Mouse (Mus musculus): ENCODE measurements around the gene Cd3g. TPM values are rescaled to one million over a fixed set of nuclear protein-coding genes. Genes with fewer than 3 reads are reported as not detected.

Gene Cd3g
- polyA plus RNA-seq (2015; fragmentation: Nextera tagmentation; extraction: Ambion mirVana) = 0.32 and 0.58 TPM in 2 replicates

DNA sequence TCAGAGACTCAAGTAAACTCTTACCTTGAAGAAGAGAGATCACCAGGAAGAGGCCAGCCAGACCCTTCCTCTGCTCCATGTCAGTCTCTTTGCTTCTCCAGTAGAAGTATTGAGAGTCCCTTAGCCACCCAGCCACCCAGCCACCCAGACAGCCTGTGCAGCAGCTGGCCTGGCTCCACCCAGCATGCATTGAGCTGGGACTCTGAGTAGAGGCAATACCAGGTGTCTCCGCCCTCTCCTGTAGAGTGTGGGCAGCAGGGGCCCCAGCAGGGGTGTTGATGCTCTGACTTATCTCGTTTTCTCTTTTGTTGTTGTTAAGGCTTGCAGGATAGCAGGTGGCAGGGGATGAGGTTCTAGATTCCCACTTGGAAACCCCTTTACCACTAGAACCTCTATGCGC lies at the start of gene Cd3g:
Gene Cd3g (minus strand): TSS at position 190 of the 400 bp plus-strand sequence.
- Histone ChIP-seq H3K36me3 (ENCODE audit: control insufficient read depth, insufficient read depth) (no peaks in the 10 kb centered on the region), H3K27ac (ENCODE audit: low read length) (no peak within 1 kb of the TSS), H3K27me3 (ENCODE audit: control insufficient read depth, insufficient read depth, low read depth, low read length) (peaks cover 3% of the 10 kb centered on the region; the same call in 1 of the 2 replicates), H3K4me3 (ENCODE audit: low read depth, low read length) (no peak within 1 kb of the TSS), H3K4me1 (ENCODE audit: control insufficient read depth, low read depth, low read length) (no peaks in the 10 kb centered on the region; the same call in none of the 2 replicates), H3K9ac (ENCODE audit: low read depth, low read length) (no peak within 1 kb of the TSS), H3K4me2 (ENCODE audit: low read depth, low read length) (no peak within 1 kb of the TSS), H3K9me3 (replicated peaks; ENCODE audit: control insufficient read depth, low read length) (no peaks in the 10 kb centered on the region)
- WGBS (ENCODE audit: insufficient replicate concordance) = 42% methylated on average over 3 of the region's 3 CpGs
- ATAC-seq (ENCODE audit: low read depth) = peak; percentile 61

GRCm38 (mm10) chr9:45027376-45027775 lies 47.1 kb upstream of the Cd3g start:
- H3K9ac ChIP-seq (ENCODE audit: low read depth, low read length) = no peak overlapping the region
- H3K4me3 ChIP-seq (ENCODE audit: low read depth, low read length) = no peak overlapping the region
- 35% methylated on average over 8 of the region's 8 CpGs for WGBS (ENCODE audit: insufficient replicate concordance)
- no peaks in the 10 kb centered on the region for H3K9me3 ChIP-seq (replicated peaks; ENCODE audit: control insufficient read depth, low read length)
- ATAC-seq (ENCODE audit: low read depth) = no peak
- H3K4me1 ChIP-seq (ENCODE audit: control insufficient read depth, low read depth, low read length) = no peaks in the 10 kb centered on the region; the same call in 1 of the 2 replicates
- no peak overlapping the region for H3K27ac ChIP-seq (ENCODE audit: low read length)
- H3K36me3 ChIP-seq (ENCODE audit: control insufficient read depth, insufficient read depth) = no peaks in the 10 kb centered on the region
- no peaks in the 10 kb centered on the region for H3K27me3 ChIP-seq (ENCODE audit: control insufficient read depth, insufficient read depth, low read depth, low read length)
- no peak overlapping the region for H3K4me2 ChIP-seq (ENCODE audit: low read depth, low read length)

GRCm38 (mm10) chr9:45024187-45024586 lies 44.0 kb upstream of the Cd3g start:
- 60% methylated on average over 2 of the region's 2 CpGs for WGBS (ENCODE audit: insufficient replicate concordance)
- no peak overlapping the region for H3K4me3 ChIP-seq (ENCODE audit: low read depth, low read length)

GRCm38 (mm10) chr9:45023638-45024037 lies 43.4 kb upstream of the Cd3g start:
- Histone ChIP-seq H3K4me3 (ENCODE audit: low read depth, low read length) (no peak overlapping the region), H3K9me3 (replicated peaks; ENCODE audit: control insufficient read depth, low read length) (no peaks in the 10 kb centered on the region), H3K4me2 (ENCODE audit: low read depth, low read length) (no peak overlapping the region), H3K27me3 (ENCODE audit: control insufficient read depth, insufficient read depth, low read depth, low read length) (no peaks in the 10 kb centered on the region; the same call in 1 of the 2 replicates), H3K9ac (ENCODE audit: low read depth, low read length) (no peak overlapping the region), H3K27ac (ENCODE audit: low read length) (no peak overlapping the region), H3K4me1 (ENCODE audit: control insufficient read depth, low read depth, low read length) (no peaks in the 10 kb centered on the region), H3K36me3 (ENCODE audit: control insufficient read depth, insufficient read depth) (no peaks in the 10 kb centered on the region)
- no peak for ATAC-seq (ENCODE audit: low read depth)
- WGBS (ENCODE audit: insufficient replicate concordance) = 34% methylated on average over 3 of the region's 3 CpGs

More at GRCm38 (mm10) chr9:45024187-45024586, 44.0 kb upstream of the Cd3g start:
- H3K4me2 ChIP-seq (ENCODE audit: low read depth, low read length) = no peak overlapping the region
- H3K4me1 ChIP-seq (ENCODE audit: control insufficient read depth, low read depth, low read length) = no peaks in the 10 kb centered on the region
- no peak overlapping the region for H3K9ac ChIP-seq (ENCODE audit: low read depth, low read length)
- H3K27me3 ChIP-seq (ENCODE audit: control insufficient read depth, insufficient read depth, low read depth, low read length) = no peaks in the 10 kb centered on the region; the same call in 1 of the 2 replicates
- ATAC-seq (ENCODE audit: low read depth) = no peak
- H3K9me3 ChIP-seq (replicated peaks; ENCODE audit: control insufficient read depth, low read length) = no peaks in the 10 kb centered on the region
- no peak overlapping the region for H3K27ac ChIP-seq (ENCODE audit: low read length)
- H3K36me3 ChIP-seq (ENCODE audit: control insufficient read depth, insufficient read depth) = no peaks in the 10 kb centered on the region

DNA sequence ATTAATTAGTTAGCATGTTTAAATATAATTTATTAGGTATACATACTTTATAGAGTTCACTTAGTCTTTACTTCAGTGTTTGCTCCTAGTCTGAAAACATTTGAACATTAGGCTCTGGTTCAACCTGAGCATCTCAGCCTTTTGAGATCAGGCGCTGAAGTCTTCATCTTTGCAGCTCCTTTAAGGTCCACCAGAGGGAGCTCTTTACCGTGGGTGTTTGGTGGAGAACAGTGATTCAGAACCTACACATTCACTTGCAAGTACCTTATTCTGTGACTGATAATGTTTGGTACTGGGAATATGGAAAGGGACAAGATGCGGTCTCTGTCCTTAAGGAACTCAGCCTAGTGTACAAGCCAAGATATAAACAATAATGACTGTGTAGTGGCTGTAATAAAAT lies 42.6 kb upstream of the Cd3g start:
- Histone ChIP-seq H3K36me3 (ENCODE audit: control insufficient read depth, insufficient read depth) (no peaks in the 10 kb centered on the region), H3K27me3 (ENCODE audit: control insufficient read depth, insufficient read depth, low read depth, low read length) (no peaks in the 10 kb centered on the region; the same call in 1 of the 2 replicates), H3K9me3 (replicated peaks; ENCODE audit: control insufficient read depth, low read length) (no peaks in the 10 kb centered on the region), H3K4me3 (ENCODE audit: low read depth, low read length) (no peak overlapping the region), H3K4me2 (ENCODE audit: low read depth, low read length) (no peak overlapping the region), H3K9ac (ENCODE audit: low read depth, low read length) (no peak overlapping the region), H3K27ac (ENCODE audit: low read length) (no peak overlapping the region), H3K4me1 (ENCODE audit: control insufficient read depth, low read depth, low read length) (no peaks in the 10 kb centered on the region)
- WGBS (ENCODE audit: insufficient replicate concordance) = 4% methylated on average over 3 of the region's 3 CpGs
- no peak for ATAC-seq (ENCODE audit: low read depth)

GRCm38 (mm10) chr9:45018031-45018430 lies 37.8 kb upstream of the Cd3g start:
- H3K9ac ChIP-seq (ENCODE audit: low read depth, low read length) = no peak overlapping the region
- H3K4me1 ChIP-seq (ENCODE audit: control insufficient read depth, low read depth, low read length) = no peaks in the 10 kb centered on the region
- H3K27me3 ChIP-seq (ENCODE audit: control insufficient read depth, insufficient read depth, low read depth, low read length) = no peaks in the 10 kb centered on the region; the same call in 1 of the 2 replicates
- ATAC-seq (ENCODE audit: low read depth) = no peak
- H3K9me3 ChIP-seq (replicated peaks; ENCODE audit: control insufficient read depth, low read length) = no peaks in the 10 kb centered on the region
- H3K4me2 ChIP-seq (ENCODE audit: low read depth, low read length) = no peak overlapping the region
- WGBS (ENCODE audit: insufficient replicate concordance) = 68% methylated on average over 11 of the region's 11 CpGs
- no peak overlapping the region for H3K27ac ChIP-seq (ENCODE audit: low read length)
- H3K36me3 ChIP-seq (ENCODE audit: control insufficient read depth, insufficient read depth) = no peaks in the 10 kb centered on the region
- H3K4me3 ChIP-seq (ENCODE audit: low read depth, low read length) = no peak overlapping the region

DNA sequence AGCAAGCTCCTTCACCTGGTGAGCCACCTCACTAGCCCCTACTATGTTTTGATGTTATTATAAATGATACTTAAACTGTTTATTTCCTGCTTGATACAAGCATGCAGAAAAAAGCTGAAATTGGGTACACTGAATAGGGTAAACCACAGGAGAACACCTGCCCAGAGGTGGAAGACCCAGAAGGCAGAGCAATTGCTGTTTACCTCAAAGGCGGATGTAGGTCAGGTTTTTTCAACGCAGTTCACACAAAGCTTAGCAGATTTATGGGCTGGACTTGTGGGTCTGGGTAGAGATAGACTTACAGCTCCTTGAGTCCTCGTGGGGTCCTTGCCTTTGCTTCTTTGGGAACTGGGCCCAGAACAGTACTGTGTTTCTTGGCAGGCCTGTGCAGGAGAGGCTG lies 35.6 kb upstream of the Cd3g start:
- Histone ChIP-seq H3K36me3 (ENCODE audit: control insufficient read depth, insufficient read depth) (no peaks in the 10 kb centered on the region), H3K27ac (ENCODE audit: low read length) (no peak overlapping the region), H3K4me1 (ENCODE audit: control insufficient read depth, low read depth, low read length) (no peaks in the 10 kb centered on the region), H3K4me2 (ENCODE audit: low read depth, low read length) (no peak overlapping the region), H3K9ac (ENCODE audit: low read depth, low read length) (no peak overlapping the region), H3K4me3 (ENCODE audit: low read depth, low read length) (no peak overlapping the region), H3K27me3 (ENCODE audit: control insufficient read depth, insufficient read depth, low read depth, low read length) (no peaks in the 10 kb centered on the region; the same call in 1 of the 2 replicates), H3K9me3 (replicated peaks; ENCODE audit: control insufficient read depth, low read length) (no peaks in the 10 kb centered on the region)
- ATAC-seq (ENCODE audit: low read depth) = no peak
- 46% methylated on average over 3 of the region's 3 CpGs for WGBS (ENCODE audit: insufficient replicate concordance)

GRCm38 (mm10) chr9:45014879-45015278 lies 34.6 kb upstream of the Cd3g start:
- H3K36me3 ChIP-seq (ENCODE audit: control insufficient read depth, insufficient read depth) = no peaks in the 10 kb centered on the region
- H3K9me3 ChIP-seq (replicated peaks; ENCODE audit: control insufficient read depth, low read length) = no peaks in the 10 kb centered on the region
- H3K4me2 ChIP-seq (ENCODE audit: low read depth, low read length) = no peak overlapping the region
- no peak for ATAC-seq (ENCODE audit: low read depth)
- no peaks in the 10 kb centered on the region; the same call in 1 of the 2 replicates for H3K27me3 ChIP-seq (ENCODE audit: control insufficient read depth, insufficient read depth, low read depth, low read length)
- H3K9ac ChIP-seq (ENCODE audit: low read depth, low read length) = no peak overlapping the region
- 14% methylated on average over 2 of the region's 2 CpGs for WGBS (ENCODE audit: insufficient replicate concordance)
- H3K27ac ChIP-seq (ENCODE audit: low read length) = no peak overlapping the region
- no peaks in the 10 kb centered on the region for H3K4me1 ChIP-seq (ENCODE audit: control insufficient read depth, low read depth, low read length)
- H3K4me3 ChIP-seq (ENCODE audit: low read depth, low read length) = no peak overlapping the region

GRCm38 (mm10) chr9:45011291-45011690 lies 31.1 kb upstream of the Cd3g start:
- H3K27ac ChIP-seq (ENCODE audit: low read length) = no peak overlapping the region
- H3K27me3 ChIP-seq (ENCODE audit: control insufficient read depth, insufficient read depth, low read depth, low read length) = no peaks in the 10 kb centered on the region; the same call in 1 of the 2 replicates
- H3K9me3 ChIP-seq (replicated peaks; ENCODE audit: control insufficient read depth, low read length) = no peaks in the 10 kb centered on the region
- 49% methylated on average over 5 of the region's 6 CpGs for WGBS (ENCODE audit: insufficient replicate concordance)
- H3K4me2 ChIP-seq (ENCODE audit: low read depth, low read length) = no peak overlapping the region
- H3K9ac ChIP-seq (ENCODE audit: low read depth, low read length) = no peak overlapping the region
- H3K36me3 ChIP-seq (ENCODE audit: control insufficient read depth, insufficient read depth) = no peaks in the 10 kb centered on the region
- H3K4me3 ChIP-seq (ENCODE audit: low read depth, low read length) = no peak overlapping the region
- no peak for ATAC-seq (ENCODE audit: low read depth)
- H3K4me1 ChIP-seq (ENCODE audit: control insufficient read depth, low read depth, low read length) = no peaks in the 10 kb centered on the region
